Mouse (Mus musculus): ENCODE data around the gene Ap2a1.

GRCm38 (mm10) chr7:44919127-44919526 is 10.2 kb downstream of the Ap2a1 start:
- no peak for TF ChIP-seq TAL1 (IDR thresholded peaks at IDR 0.05; ENCODE audit: low read length)
- no peak for TF ChIP-seq GATA1 (IDR thresholded peaks at IDR 0.05; ENCODE audit: low read length)

Data from erythroblast, embryonic 14.5 days (primary cell).